Mouse (Mus musculus): ENCODE data around the gene Zc3h12d. TPM values are rescaled to one million over a fixed set of nuclear protein-coding genes. Genes with fewer than 3 reads are reported as not detected.
A peak's percentile ranks its signal among the peaks of the same experiment; 100 is the strongest.
"Not testable (repeated sequence)": the region's sequence is repeated elsewhere in the genome, so short reads cannot be mapped to it uniquely, and the experiment has no call there.

Zc3h12d gene
- total RNA-seq, 4 experiments from 2014 or later, result 0.07 TPM; not detected in 3

GRCm38 (mm10) chr10:7870571-7871315, 38.5 kb downstream of the Zc3h12d start:
- peak in 1 of 2 experiments; percentile 27 for DNase-seq (ENCODE audit: low spot score in 2 of 2)

DNA sequence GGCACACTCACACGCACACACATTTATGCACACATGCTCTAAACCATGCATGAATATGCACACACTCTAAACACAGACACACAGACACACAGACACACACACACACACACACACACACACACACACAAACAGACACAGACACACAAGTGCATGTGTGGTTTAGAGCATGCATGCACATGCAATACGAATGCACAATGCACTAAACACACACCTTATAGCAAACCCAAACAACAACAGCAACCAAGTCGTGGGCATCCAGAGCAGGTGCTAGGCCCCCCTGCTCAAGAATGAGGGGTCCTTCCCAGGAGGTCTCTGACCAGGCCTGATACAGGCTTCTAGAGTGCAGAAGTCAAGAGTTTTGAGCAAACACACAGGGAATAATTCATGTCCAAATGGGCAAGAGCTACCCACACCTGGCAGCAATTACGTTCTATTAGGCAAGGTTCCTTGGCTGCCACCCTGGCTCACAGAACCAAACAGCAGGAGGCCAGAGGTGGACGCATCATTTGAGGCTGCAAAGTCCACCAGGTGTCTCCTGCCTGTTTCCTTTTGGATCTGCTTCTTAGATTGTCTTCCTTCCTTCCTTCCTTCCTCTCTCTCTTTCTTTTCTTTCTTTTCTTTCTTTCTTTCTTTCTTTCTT, 39.2 kb downstream of the Zc3h12d start:
- DNase-seq (ENCODE audit: low spot score in 2 of 2), result no peak

GRCm38 (mm10) chr10:7874194-7874593, 41.9 kb downstream of the Zc3h12d start:
- no peak for DNase-seq (ENCODE audit: low spot score in 2 of 2)

- DNase-seq (ENCODE audit: low spot score in 2 of 2), result not testable (repeated sequence)
Observed at GRCm38 (mm10) chr10:7880283-7880682, 48.0 kb downstream of the Zc3h12d start.

DNA sequence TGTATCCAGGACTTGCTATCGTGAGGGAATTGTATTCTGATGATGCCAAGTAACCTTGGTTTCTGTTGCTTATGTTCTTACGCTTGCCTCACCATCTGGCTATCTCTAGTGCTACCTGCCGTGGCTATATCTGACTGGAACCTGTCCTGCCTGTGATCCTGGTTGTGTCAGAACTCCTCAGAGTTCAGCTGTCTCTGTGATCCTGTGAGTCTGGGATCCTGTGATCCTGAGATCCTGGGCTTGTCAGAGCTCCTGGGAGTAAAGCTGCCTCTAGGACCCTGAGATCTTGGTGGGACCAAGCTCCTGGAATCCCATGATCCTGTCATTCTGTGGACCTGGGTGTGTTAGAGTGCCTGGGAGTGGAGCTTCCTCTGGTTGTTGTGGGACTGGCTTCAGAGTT, 49.7 kb downstream of the Zc3h12d start:
- no peak for DNase-seq (ENCODE audit: low spot score in 2 of 2)

- DNase-seq (ENCODE audit: low spot score in 2 of 2), result peak; percentile 40 to 49
Observed at GRCm38 (mm10) chr10:7883524-7883923, 51.3 kb downstream of the Zc3h12d start.

GRCm38 (mm10) chr10:7888256-7888868, 56.1 kb downstream of the Zc3h12d start:
- DNase-seq (ENCODE audit: low spot score in 2 of 2), result no peak

- DNase-seq (ENCODE audit: low spot score in 2 of 2), result no peak
Observed at GRCm38 (mm10) chr10:7900719-7901627, 68.7 kb downstream of the Zc3h12d start.

- no peak for DNase-seq (ENCODE audit: low spot score in 2 of 2)
Observed at GRCm38 (mm10) chr10:7904157-7904556, 71.9 kb downstream of the Zc3h12d start.

GRCm38 (mm10) chr10:7907151-7907550, 74.9 kb downstream of the Zc3h12d start:
- DNase-seq (ENCODE audit: low spot score in 2 of 2), result no peak

DNA sequence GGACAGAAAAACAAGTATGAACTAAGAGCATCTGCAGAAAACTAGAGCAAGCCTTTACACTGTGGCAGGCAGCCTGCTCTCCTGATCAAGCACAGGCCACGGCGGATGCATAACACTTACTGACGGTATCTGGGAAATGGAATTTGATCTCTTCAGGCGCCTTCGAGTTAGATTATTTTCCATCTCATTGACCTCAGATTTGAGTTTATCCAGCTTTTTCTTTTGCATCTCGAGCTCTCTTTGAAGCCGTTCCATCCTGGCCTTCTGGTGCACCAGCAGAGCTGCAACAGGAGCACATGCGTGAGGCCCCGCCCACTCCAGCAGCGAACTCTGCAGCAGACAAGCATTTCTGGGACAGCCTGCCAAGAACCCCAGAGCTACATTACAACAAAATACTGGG, 79.0 kb downstream of the Zc3h12d start:
- DNase-seq (ENCODE audit: low spot score in 2 of 2), result no peak

Small RNAs within 50 kb of the gene (microRNA-seq; reads per million reads assigned to microRNA genes)
- gene Mir5104, result not detected

Other genes with a start within 250 kb of the Zc3h12d start
- gene Lrp11, start 242.7 kb upstream of the Zc3h12d start, total RNA-seq (2022), result 1 to 10 TPM in 3 of 4 experiments, under 1 TPM in 1; 0.99 to 1.3 (median 1.1) TPM
- gene Nup43, start 165.0 kb upstream of the Zc3h12d start, total RNA-seq (2022), result 1 to 10 TPM; 5.4 to 6.5 (median 5.7) TPM
- 100 to 1,000 TPM; 111 to 131 (median 116) TPM for gene Pcmt1, start 151.3 kb upstream of the Zc3h12d start, total RNA-seq (2022)
- 10 to 100 TPM in 3 of 4 experiments, 1 to 10 TPM in 1; 9.4 to 11.4 (median 10.3) TPM for gene Lats1, start 151.3 kb upstream of the Zc3h12d start, total RNA-seq (2022)
- 10 to 100 TPM; 11.4 to 13.8 (median 11.9) TPM for gene Katna1, start 106.5 kb upstream of the Zc3h12d start, total RNA-seq (2022)
- 100 to 1,000 TPM; 102 to 111 (median 105) TPM for gene Ginm1, start 39.6 kb upstream of the Zc3h12d start, total RNA-seq (2022)
- 10 to 100 TPM in 2 of 4 experiments, 1 to 10 TPM in 2; 7.9 to 10.6 (median 9.8) TPM for gene Ppil4, start 39.6 kb upstream of the Zc3h12d start, total RNA-seq (2022)
- 100 to 1,000 TPM; 105 to 120 (median 107) TPM for gene Tab2, start 123.8 kb downstream of the Zc3h12d start, total RNA-seq (2022)

Measured in gastrocnemius, adult 8-10 months (tissue).